Mouse (Mus musculus) A20 (cell line): ENCODE results near the gene Trp53bp2.
A peak's percentile ranks its signal among the peaks of the same experiment; 100 is the strongest.

ENCODE experiments used
- DNase-seq: peaks from one replicate; pipeline ENCODE4 v3.0.0-alpha.2; 2011; ENCODE audit warnings: low read depth, low spot score

Trp53bp2 gene

DNA sequence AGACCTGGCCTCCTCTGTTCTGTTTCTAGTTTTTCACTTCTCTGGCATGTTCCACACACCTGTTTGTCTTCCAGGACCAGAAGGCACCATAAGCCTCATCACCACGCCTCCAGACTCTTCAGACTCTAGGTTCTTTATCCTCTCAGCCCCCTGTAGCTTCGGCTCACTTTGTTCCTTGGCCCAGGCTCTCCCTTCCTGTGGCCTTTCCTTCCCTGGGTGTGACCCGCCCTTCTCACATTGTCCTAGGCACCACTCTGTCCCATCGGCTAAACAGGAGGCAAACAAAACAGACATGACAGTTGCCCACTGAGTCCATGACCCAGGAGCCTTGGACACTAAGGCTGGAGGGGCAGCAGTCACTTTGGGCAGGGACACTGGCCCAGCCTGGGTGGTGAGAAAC is 91.3 kb downstream of the Trp53bp2 start:
- DNase-seq: no peak

DNA sequence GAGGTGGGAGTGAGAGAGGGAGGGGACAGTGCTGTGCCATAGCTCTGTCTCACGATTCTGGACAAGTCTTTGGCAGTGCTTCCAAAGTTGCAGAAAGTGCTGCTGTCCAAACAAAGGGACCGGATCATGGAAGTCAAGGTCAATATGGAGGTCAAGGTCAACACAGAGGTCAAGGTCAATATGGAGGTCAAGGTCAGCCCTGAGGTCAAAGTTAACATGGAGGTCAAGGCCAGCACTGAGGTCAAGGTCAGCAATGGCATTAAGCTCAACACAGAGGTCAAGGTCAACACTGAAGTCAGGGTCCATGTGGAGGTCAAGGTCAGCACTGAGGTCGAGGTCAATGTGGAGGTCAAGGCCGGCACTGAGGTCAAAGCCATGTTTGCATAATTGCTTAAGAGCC is 91.9 kb downstream of the Trp53bp2 start:
- DNase-seq: no peak

DNA sequence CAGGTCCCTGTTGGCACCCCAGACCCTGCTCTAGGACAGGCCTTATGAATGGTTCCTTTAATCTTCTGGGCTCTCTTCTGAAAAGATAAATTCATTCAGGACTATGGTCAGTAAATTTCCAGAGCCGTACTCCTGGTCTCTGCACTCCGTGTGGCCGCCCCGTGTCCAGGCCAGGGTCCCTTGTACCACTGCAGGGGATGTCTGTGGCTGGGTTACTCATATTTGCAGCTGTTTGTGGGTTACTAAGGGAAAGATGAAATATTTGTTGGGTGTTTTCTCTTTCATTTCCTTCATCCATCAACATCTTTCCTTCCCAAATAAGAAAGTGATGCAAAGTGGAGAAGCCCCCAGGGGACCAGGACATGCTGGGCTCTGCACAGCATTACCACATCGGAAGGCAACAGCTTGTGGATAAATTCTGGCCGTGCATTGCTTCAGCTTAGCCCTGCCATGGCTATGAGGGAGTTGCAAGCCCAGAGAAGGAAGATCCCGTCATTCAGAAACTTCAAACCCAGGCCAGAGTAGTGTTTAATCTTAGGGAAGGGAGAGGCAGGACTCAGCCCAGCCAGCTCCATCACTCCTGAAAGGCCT is 92.9 kb downstream of the Trp53bp2 start:
- DNase-seq: no peak

DNA sequence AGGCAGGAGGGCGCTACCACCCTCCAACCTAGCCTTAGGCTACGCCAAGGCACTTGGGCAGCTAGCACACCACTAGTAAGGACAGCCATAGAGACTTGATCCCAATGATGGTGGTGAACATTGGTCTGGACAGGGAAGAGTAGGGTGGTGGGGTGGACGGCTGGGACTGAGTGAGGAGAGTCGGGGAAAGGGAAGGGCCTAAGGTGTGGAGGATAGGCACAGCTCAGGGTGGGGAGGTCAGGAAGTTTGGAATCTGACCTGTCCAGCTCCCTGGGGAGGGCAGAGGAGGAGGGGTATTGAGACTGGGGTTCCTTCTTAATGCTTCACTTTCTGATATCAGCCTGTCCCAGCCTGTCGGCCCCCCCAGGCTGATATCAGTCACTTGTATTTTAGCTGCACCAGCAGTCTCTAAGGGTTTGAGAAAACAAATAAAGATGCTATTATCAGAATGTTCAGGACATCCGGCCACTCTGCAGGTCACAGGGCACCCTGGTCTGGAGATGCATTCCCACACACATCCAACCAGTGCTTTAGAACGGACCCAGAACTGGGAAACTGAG is 93.6 kb downstream of the Trp53bp2 start:
- DNase-seq: no peak

DNA sequence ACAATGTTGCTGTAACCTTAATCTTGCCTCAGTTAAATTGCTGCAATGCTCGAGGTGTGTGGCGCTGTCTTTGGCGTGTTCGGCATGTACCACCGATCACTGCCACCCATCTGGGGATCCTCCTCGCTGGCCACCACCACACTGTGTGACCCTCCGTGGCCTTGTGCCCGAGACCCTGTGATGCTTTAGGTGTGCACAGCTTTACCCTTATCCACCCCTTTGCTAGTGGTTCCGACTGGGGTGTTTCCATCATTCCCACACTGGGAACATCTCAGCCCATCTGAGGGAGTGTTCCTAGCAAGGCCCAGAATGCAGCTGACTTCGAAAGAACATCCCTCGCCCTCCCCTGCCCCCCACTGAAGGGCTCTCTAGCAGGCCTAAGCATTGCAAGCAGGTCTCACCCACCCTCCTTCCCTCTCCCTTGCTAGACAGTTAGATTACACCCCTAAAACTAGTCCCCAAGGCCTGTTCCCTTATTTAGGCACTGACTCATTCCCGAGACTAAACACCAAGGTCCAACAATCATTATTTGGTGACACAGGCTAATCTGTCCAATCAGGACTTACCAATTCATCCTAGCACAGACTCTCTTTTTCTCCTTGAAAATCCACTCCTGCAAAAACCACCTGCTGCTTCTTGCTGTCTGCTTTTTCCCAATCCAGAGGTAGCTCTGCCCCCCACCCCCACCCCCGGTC is 94.4 kb downstream of the Trp53bp2 start:
- DNase-seq: no peak

DNA sequence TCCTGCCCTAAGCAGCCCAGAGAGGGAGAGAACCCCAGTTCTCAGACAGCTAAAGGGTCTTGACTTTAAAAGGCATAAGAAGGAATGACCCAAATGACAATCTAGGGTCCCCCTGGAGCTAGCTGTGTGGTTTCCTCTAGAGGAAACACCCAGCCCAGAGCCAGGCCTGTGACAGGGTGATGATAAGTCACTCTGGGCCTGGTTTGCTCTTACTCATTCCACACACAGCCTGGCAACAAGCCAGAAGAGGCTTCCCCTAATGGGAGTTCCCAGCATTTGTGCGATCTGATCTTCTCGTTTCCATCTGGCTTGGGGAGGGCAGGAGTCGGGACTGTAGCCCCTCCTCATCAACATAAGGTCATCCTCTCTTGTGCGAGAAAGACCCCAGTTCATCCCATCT is 95.3 kb downstream of the Trp53bp2 start:
- no peak for DNase-seq

DNA sequence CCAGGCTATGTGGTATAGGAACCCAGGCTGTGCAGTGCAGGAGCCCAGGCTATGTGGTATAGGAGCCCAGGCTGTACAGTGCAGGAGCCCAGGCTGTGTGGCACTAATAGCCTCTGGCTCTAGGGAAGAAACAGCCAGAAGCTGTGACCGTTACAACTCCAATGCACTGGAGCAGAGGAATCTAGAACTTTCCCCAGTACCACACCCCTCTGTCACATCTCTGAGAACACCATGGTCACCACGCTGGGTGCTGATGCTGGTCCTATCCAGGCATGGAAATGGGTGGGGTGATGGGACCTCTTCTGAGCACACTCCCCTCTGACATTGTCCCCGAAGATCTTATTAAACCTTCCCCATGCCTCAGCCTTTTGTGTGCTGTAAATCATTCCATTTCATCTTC is 96.3 kb downstream of the Trp53bp2 start:
- DNase-seq: no peak

DNA sequence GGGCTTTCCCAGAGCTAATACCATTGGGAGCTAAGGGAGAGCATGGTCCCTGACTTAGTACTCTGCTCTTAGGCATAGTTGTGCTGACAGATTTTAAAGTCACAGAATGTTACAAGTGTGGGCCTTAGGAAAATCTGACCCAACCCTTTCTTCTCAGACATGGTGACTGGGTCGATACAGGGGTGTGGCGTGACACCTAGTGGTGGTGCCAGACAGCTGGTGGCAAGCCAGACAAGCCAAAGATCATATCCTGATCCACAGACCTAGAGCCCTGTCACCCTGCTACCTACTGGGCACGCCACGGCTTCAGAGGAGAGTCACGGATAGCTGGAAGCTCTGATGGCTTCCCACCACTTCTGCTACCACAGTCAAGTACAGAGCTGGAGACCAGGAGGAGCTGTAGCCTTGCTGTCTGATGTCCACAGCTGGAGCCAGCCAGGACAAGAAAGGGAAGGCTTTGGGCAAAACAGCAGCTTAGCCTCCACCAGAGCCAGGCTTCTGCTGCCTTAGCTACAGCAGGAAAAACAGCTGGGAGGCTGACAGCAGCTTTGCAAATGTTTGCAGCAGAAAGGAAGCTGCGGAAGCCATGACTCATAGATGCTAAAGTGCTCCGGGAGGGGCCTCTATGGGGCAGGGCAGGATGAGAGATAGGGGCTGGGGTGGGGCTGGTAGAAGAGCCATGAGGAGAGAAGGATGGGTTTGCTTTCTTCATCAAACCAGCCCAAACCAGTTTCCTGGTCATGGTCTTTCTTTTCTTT is 97.4 kb downstream of the Trp53bp2 start:
- peak; percentile 26 for DNase-seq

DNA sequence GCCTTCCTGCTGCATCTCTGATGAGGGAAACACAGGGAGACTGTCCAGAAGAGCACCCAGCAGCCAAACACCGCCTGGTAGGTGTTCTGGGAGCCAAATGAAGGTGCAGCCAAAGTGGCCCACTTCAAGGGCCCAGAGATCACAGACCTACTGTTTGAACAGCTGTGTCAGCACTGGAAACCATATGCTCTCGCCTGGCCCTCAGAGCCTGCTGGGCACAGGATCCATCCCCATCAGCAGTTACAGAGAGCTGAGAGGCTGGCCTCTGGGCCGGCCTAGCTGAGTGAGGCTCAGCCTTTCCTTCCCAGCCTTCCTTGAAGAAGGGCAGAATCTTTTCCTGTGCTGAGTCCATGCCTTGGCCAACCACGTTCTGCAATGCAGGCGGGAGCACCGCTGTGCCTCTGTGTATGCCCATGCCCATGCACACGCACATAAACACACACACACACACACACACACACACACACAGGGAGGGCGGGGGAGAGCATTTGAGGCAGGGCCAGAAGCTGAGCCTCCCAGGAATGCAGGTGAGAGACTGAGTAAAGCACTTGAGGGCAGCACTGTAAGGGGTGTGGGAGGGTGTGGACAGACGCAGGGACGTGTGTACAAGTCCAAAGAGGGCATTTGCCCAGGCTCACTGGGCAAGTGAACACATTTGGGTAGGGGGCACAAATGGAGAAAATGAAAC is 100.3 kb downstream of the Trp53bp2 start:
- no peak for DNase-seq

DNA sequence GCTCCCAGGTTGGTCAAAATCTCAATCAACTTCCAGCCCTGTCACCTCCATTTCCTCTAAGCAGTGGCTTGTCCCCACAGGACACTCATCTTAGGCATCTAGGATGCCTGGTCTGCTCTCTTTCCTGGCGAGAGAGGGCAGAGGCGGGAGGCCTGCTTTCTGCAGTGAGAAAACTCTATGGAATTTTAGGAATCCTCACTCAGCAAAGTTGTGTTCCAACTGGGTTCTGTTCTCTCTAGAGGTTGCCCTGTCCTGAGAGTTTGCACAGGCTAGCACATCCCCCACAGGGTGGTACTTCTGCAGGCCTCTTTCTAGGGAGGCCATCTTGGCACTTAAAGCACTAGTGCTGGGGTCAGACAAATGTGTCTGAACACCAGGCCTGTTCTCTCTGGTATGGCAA is 102.1 kb downstream of the Trp53bp2 start:
- no peak for DNase-seq

DNA sequence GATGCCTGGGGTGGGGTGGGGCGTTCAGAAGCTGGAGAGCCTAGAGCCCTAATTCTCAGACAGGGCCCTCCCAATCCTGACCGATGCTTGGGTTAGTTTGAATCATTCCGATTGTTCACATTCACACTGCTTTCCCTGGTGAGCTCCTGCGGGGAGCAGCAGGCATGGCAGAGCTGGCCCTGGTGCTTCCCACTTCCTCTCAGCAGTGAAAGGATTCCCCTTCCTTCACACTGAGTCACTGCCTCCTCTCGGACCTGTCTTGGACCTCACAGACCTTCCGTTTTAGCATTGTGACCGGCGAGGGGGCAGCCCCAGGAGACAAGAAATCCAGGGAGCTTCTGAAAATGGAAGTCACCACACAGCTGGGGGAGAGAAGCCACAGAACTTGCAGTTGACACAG is 102.8 kb downstream of the Trp53bp2 start:
- DNase-seq: no peak
